Mouse (Mus musculus) Patski (cell line): ENCODE data around the gene Hist2h2aa1. TPM values are rescaled to one million over a fixed set of nuclear protein-coding genes. Genes with fewer than 3 reads are reported as not detected.

ENCODE experiments used
- ATAC-seq: fragments of 100-300 bp; one replicate; pipeline ENCODE4 v1.8.0; 2021
- CTCF ChIA-PET: fragments of 350-600 bp; sonication (Branson Sonifier 250); formaldehyde crosslinking; loops from one replicate; lab custom pipeline; 2022; ENCODE audit warnings: inconsistent platforms; lab: Charles Lee
- POLR2A ChIA-PET: fragments of 350-600 bp; sonication (Branson Sonifier 250); formaldehyde crosslinking; loops from one replicate; lab custom pipeline; 2022; ENCODE audit warnings: antibody characterized with exemption, inconsistent platforms; lab: Charles Lee
- DNase-seq: peaks from one replicate; pipeline ENCODE4 v3.0.0-alpha.2; 2011; ENCODE audit warnings: low read depth, low spot score
- H3K27me3 ChIP-seq: fragments of 371-371 bp; one replicate; pipeline ENCODE4 v1.5.1; 2021
- CTCF ChIP-seq: fragments of 100-300 bp; IDR thresholded peaks from one replicate; pipeline ENCODE4 v1.5.1; 2021
- in situ Hi-C: fragments of 300-500 bp; cut with MboI; formaldehyde crosslinking; loops from 3 replicates; pipeline ENCODE4 v1.11.1; 2018; ENCODE audit warnings: low pct_unique_long_range_greater_than_20kb, mixed read lengths
- polyA plus RNA-seq: library from polyadenylated mRNA; unstranded; gene quantifications from one replicate; pipeline ENCODE4 v1.2.3, GENCODE M21; 2021

Gene Hist2h2aa1
- polyA plus RNA-seq, 1 experiment from 2014 or later = 8.0 TPM

DNA sequence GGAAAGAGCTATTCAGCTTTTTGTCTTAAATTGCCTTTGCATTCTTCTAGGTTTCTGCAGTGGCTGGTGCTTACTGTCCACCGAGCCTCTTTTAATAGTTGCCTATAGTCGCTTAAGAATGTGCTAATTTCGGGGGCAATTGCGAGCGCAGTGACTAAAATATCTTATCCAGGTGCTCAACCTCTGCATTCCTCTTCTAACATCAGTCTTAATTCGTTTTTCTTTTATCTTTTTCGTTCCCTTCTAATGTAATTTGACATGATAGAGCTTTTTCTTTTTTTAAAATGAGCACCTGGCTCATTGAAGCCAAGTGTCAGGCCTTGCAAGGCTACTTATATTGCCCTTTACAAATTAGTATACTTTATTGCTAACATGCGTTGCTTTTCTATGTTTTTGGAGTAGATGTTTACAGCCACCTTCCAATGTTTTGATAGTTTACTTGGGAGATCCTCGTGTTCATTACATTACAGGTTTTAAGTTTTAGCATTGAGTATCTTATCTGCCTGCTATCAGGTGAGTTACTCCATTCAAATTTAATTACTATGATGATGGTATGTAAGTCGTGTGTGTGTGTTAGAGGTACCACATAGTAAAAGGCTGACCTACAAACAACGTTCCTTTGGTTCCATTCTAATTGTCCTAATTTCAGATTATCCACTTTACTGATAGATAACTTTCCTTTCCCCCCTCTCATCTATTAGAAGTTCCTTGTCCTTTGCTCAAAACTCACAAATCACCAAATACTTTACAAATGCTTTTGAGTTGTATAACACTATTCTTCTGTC, 2.3 kb downstream of the Hist2h2aa1 start:
- in situ Hi-C loops = no loop called here
- DNase-seq (no peak), ATAC-seq (no peak)
- POLR2A ChIA-PET = interaction anchor here (0.8 kb wide), 1 partner anchor 28 kb away, joined by 3 read pairs; the partner anchor contains the start of genes Bola1 and Hist2h2ab
- no peak for TF ChIP-seq CTCF
- CTCF ChIA-PET = no interaction called here
- H3K27me3 ChIP-seq = no peaks in the 10 kb centered on the region

DNA sequence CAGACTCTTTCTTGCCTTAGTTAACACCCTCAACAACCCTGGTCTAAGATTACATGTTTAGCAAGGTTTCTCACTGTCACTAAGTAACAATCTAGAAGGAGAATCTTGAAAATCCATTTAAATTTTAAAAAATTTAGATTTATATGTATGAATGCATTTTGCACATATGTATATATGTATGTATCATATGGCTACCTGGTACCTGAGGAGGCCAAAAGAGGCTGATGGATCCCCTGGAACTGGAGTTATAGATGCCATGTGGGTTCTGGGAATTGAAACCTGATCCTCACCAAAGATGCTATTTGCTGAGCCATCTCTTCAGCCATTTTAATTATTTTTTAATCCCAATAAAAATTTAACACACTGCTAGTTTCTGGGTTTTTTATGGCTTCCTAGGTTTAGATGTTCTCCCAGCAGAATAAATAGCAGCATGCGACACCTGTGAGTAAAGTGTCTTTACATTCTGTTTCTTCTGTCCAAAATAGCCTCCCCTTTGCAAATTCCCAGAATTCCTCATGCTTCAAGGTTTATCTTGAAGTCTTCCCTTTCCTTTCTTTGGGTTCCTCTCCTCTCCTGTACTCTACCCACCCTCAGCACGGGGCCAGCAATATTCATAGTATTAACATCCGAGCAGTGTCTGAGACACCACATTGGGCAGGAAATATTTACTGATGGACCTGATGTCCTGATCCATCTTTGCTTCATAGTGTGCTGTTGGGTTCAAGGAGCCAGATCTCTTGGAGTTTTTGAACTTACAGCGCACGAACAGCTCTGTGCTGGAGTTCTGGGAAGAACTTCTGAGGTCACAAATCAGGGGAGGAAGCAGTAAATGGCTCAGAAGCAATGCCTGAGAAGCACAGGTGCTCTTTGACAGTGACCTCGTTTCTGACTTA, 3.1 kb downstream of the Hist2h2aa1 start:
- no peaks in the 10 kb centered on the region for H3K27me3 ChIP-seq
- TF ChIP-seq CTCF = no peak
- POLR2A ChIA-PET = interaction anchor here (1.0 kb wide), 1 partner anchor 14 kb away, joined by 3 read pairs; no protein-coding TSS in a partner anchor
- CTCF ChIA-PET = interaction anchor here (1.1 kb wide), 1 partner anchor 13 kb away, joined by 5 read pairs; no protein-coding TSS in a partner anchor
- in situ Hi-C loops = no loop called here
- no peak for DNase-seq
- ATAC-seq = no peak

DNA sequence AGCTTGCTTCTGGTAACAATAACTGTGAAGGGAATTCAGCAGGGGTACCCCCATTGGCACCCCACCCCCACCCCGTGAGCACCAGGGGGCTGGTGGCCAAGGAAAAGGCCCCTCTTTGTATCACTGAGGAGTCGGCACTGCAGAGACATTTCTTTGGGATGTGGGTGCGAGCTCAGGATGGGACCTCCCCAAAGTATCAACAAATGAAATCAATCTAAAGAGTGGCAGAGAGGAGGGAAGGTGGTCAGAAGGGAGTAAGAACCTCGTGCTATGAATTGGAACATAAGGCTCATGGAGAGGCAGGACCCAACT, 3.7 kb downstream of the Hist2h2aa1 start:
- ChIA-PET POLR2A (interaction anchor here (1.0 kb wide), 1 partner anchor 13 kb away, joined by 3 read pairs; no protein-coding TSS in a partner anchor), CTCF (interaction anchor here (1.1 kb wide), 1 partner anchor 13 kb away, joined by 5 read pairs; no protein-coding TSS in a partner anchor)
- H3K27me3 ChIP-seq = no peaks in the 10 kb centered on the region
- ATAC-seq (no peak), DNase-seq (no peak)
- in situ Hi-C loops = no loop called here
- no peak for TF ChIP-seq CTCF

DNA sequence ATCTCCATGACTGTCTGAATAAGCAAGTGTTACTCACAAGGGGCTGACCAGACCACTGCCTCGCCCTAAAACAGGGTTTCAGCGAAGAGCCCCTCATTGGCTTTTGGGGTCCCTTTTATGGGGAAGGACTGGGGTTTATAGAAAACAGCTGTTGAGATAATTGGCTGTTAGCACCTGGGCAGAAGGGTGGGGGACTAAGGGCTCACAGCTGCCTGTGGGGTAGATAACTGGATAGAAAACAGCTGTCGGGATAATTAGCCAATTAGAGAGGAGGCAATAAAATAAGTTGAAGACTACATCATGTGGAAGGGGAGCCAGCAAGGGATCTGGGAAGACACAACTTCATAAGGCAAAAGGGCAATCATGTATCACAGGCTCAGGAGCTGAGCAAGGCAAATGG, 5.6 kb downstream of the Hist2h2aa1 start:
- TF ChIP-seq CTCF = no peak
- DNase-seq (no peak), ATAC-seq (no peak)
- in situ Hi-C loops = no loop called here
- no peaks in the 10 kb centered on the region for H3K27me3 ChIP-seq
- ChIA-PET POLR2A (interaction anchor here (1.4 to 1.9 kb wide), 2 partner anchors 8 to 12 kb away, joined by 4 to 13 read pairs; partner anchors contain the start of gene Hist2h4), CTCF (interaction anchor here (1.1 to 1.2 kb wide), 3 partner anchors 11 to 32 kb away, joined by 3 to 9 read pairs (median 4); partner anchors contain the start of genes Bola1 and Hist2h2ab)

DNA sequence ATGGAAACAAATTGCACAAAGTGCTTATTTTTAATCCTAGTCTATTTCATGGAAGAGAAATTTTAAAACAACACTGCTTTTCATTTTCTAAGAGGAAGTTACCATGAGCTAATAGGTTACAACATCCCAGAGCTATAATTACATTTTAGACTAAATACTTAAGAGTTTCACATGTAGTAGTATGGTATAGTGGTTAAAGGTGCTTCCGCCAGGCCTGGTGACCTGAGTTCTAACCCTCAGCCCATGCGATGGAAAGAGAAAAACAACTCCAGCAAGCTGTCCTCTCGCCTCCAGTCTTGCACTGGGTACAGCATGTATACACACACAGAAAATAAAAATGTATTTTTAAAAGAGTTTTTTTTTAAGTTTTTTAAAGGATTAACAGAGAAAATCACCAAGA, 6.5 kb downstream of the Hist2h2aa1 start:
- no peak for ATAC-seq
- in situ Hi-C loops = no loop called here

DNA sequence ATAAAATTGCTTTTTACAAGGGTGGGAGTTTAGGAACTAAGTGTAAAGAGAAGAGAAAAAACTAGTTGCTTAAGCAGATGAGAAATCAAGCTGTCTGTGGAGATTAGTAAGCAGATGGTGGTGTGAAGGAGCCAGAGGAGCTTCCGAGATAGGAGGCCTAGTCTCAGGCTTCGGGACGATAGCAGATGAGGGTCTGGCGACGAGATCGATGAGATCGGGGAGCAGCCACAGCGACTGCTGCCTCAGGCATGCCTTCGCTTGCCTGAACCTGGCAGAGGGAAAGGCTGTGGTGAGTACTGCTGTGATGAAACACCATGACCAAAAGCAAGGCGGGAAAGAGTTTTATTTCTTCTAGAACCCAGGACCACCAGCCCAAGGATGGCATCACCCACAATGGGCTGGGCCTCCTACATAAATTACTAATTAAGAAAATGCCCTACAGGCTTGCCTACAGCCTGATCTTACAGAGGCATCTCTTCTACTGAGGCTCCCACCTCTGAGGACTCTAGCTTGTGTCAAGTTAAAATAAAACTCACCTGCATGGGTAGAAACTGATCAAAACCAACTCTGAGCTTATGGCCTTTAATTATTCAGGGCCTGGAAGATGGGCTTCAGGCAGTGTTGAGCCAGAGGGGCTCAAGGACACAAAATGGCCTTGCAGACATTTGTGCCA, 9.5 kb downstream of the Hist2h2aa1 start:
- no peak for TF ChIP-seq CTCF
- ChIA-PET CTCF (no interaction called here), POLR2A (interaction anchor here (2.2 to 2.8 kb wide), 2 partner anchors 8 to 15 kb away, joined by 7 read pairs; partner anchors contain the start of genes Hist2h2bb, Hist2h3b and Hist2h4)
- in situ Hi-C loops = no loop called here
- no peak for DNase-seq
- ATAC-seq = no peak
- H3K27me3 ChIP-seq = no peaks in the 10 kb centered on the region

More for the DNA sequence above, 6.5 kb downstream of the Hist2h2aa1 start:
- no peaks in the 10 kb centered on the region for H3K27me3 ChIP-seq
- ChIA-PET POLR2A (interaction anchor here (1.9 kb wide), 1 partner anchor 11 kb away, joined by 13 read pairs; the partner anchor contains the start of gene Hist2h4), CTCF (interaction anchor here (1.1 to 1.2 kb wide), 3 partner anchors 10 to 33 kb away, joined by 3 to 9 read pairs (median 4); partner anchors contain the start of genes Bola1 and Hist2h2ab)
- DNase-seq = no peak
- TF ChIP-seq CTCF = no peak

DNA sequence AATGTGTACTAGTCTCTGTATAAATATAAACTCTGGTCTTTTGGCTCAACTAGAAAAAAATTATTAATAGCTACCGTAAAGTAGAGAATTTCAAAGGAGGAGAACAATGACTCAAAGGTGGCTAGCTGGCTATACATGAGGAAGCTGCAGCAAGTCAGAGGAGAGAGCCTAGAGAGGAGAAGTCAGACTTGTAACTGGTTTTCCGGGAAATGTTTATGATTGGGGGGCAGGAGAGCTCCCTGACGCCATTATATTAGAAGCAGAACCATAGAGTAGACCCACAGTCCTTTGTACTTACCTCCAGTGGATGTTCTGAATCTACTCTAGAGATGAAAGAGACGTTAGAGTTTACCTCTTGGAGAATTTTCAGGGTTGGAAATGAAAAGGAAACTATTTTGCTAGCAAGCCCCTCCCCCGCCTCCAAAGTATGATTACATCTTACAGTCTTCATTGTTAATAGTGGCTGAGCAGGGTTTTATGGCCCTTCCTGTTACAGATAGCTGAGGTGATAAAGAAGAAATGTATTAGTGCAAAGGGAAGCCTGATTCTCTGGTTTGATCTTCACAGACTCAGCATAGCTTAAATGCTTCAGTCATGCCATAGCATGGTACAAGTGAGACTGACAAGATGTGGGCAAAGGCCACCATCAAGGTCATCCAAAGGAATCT, 10.8 kb downstream of the Hist2h2aa1 start:
- DNase-seq (no peak), ATAC-seq (no peak)
- ChIA-PET CTCF (interaction anchor here (0.7 to 1.3 kb wide), 2 partner anchors 21 to 89 kb away, joined by 3 read pairs; no protein-coding TSS in a partner anchor), POLR2A (interaction anchor here (0.8 to 2.2 kb wide), 2 partner anchors 13 to 37 kb away, joined by 5 to 7 read pairs; partner anchors contain the start of genes Bola1, Hist2h2ab, Hist2h2bb and Hist2h3b)
- no peak for TF ChIP-seq CTCF
- no peaks in the 10 kb centered on the region for H3K27me3 ChIP-seq
- in situ Hi-C loops = no loop called here

DNA sequence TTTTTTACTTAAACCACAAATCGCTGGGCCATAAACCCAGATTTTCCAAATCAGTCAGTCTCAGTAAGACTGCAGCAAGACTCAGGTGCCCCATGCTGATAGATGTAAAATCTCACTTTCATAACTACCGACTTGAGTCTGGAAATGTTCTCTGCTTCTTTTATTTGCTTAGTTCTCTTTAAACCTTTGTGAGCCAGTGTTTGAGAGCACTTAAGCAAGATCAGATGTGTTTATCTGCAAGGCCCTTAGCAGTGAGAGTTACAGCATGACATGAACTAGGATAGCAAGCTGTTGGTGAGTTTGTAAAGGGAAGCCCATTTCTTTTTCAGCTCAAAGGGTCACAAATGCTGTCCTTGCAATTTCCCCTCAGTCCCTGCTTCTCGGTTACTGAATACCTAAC, 11.9 kb downstream of the Hist2h2aa1 start:
- ChIA-PET POLR2A (interaction anchor here (0.6 kb wide), 1 partner anchor 26 kb away, joined by 6 read pairs; no protein-coding TSS in a partner anchor), CTCF (no interaction called here)
- H3K27me3 ChIP-seq = no peaks in the 10 kb centered on the region
- TF ChIP-seq CTCF = no peak
- DNase-seq (no peak), ATAC-seq (no peak)
- in situ Hi-C loops = no loop called here

DNA sequence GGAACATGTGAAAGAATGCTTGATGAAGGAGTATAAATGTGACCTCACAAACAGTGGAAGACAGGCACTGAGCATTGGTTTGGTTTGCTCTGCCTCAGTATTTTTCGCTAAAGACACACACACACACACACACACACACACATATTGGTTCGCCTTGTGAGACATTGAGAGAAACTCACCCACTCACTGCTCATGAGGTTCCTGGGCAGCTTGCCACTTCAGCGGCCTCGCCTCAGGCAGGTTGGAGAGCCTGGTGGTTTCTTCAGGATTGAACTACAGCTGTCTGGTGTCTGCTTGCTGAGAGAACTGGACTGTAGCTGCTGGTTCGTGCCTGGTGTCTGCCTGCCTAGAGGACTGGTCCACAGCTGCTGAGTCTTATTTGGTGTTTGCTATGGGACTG, 14.9 kb downstream of the Hist2h2aa1 start:
- no peaks in the 10 kb centered on the region for H3K27me3 ChIP-seq
- no peak for TF ChIP-seq CTCF
- CTCF ChIA-PET = interaction anchor here (1.3 kb wide), 1 partner anchor 15 kb away, joined by 3 read pairs; the partner anchor contains the start of gene Hist2h2aa1
- ATAC-seq (no peak), DNase-seq (no peak)
- in situ Hi-C loops = loop anchor here (10.0 kb wide), 1 partner anchor 195 kb away; no protein-coding TSS in a partner anchor
- POLR2A ChIA-PET = no interaction called here
